Mouse (Mus musculus): Measurements from ENCODE around the gene Map3k7cl.

- no peak for TF ChIP-seq POLR2A (IDR thresholded peaks at IDR 0.05; ENCODE audit: low read depth, low read length)
- no peak for TF ChIP-seq CTCF (conservative IDR thresholded peaks at IDR 0.05; ENCODE audit: insufficient read depth, insufficient read length, low read depth, low read length)
These were observed 40.8 kb upstream of the Map3k7cl start for GRCm38 (mm10) chr16:87512331-87512730.
